Mouse (Mus musculus): Measurements from ENCODE around the gene Tcf25. TPM values are rescaled to one million over a fixed set of nuclear protein-coding genes. Genes with fewer than 3 reads are reported as not detected.
"Not testable (repeated sequence)": the region's sequence is repeated elsewhere in the genome, so short reads cannot be mapped to it uniquely, and the experiment has no call there.

Tcf25 gene
- polyA plus RNA-seq, 1 experiment from 2014 or later, result 380 TPM

GRCm38 (mm10) chr8:123429722-123430013, 56.1 kb downstream of the Tcf25 start:
- not testable (repeated sequence) for H3K27ac ChIP-seq; H3K4me1 ChIP-seq (replicated peaks; ENCODE audit: control insufficient read depth, insufficient read depth, low read length); H3K4me2 ChIP-seq (replicated peaks); H3K36me3 ChIP-seq (replicated peaks; ENCODE audit: control insufficient read depth, insufficient read depth); H3K4me3 ChIP-seq (replicated peaks; ENCODE audit: low read length); H3K9ac ChIP-seq; DNase-seq (ENCODE audit: low spot score); H3K27me3 ChIP-seq (ENCODE audit: control insufficient read depth, insufficient read depth, low read length); ATAC-seq (ENCODE audit: low FRiP score)
- whole genome bisulfite sequencing, result 98% methylated on average over 15 of the region's 15 CpGs
- peaks cover 51% of the 10 kb centered on the region for H3K9me3 ChIP-seq (ENCODE audit: control insufficient read depth, low read length)

GRCm38 (mm10) chr8:123430936-123431335, 57.4 kb downstream of the Tcf25 start:
- H3K9me3 ChIP-seq (ENCODE audit: control insufficient read depth, low read length), result peaks cover 51% of the 10 kb centered on the region
- H3K4me2 ChIP-seq (replicated peaks); H3K27ac ChIP-seq; H3K4me3 ChIP-seq (replicated peaks; ENCODE audit: low read length); DNase-seq (ENCODE audit: low spot score); H3K36me3 ChIP-seq (replicated peaks; ENCODE audit: control insufficient read depth, insufficient read depth); ATAC-seq (ENCODE audit: low FRiP score); H3K27me3 ChIP-seq (ENCODE audit: control insufficient read depth, insufficient read depth, low read length); H3K9ac ChIP-seq; H3K4me1 ChIP-seq (replicated peaks; ENCODE audit: control insufficient read depth, insufficient read depth, low read length): not testable (repeated sequence)
- 96% methylated on average over 7 of the region's 8 CpGs for WGBS

DNA sequence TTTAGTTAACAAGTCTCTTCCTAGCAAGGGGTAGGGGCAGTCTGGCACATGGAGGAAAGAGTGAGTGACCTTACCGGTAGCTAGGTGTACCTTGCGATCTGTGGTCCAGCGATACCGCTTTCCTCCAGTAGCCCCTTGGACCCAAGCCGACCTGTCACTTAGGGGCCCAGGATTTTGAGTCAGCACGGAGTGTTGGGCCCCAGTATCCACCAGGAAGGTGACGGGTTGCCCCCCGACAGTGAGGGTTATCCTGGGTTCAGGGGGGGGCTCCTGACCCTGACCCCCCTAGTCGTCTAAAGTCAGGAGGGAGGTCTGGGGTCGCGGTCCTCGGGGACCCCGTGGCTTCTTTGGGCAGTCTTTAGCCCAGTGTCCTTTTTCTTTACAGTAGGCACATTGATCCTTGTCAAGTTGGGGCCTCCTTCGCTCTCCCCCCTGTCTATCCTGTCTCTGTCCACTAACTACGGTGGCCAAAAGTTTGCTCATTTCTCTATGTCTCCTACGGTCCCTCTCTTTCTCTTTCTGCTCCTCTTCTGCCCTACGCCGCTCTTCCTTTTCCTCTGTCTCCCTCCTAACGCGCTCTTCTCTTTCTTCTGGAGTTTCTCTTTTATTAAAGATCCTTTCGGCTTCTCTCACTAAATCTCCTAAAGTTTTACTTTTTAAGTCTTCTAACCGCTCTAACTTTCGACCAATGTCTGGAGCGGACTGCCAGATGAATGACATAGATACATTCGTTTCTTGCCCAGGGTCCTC, 58.2 kb downstream of the Tcf25 start:
- no peaks in the 10 kb centered on the region for H3K27me3 ChIP-seq (ENCODE audit: control insufficient read depth, insufficient read depth, low read length)
- H3K36me3 ChIP-seq (replicated peaks; ENCODE audit: control insufficient read depth, insufficient read depth), result no peaks in the 10 kb centered on the region
- ATAC-seq (ENCODE audit: low FRiP score) (no peak), DNase-seq (ENCODE audit: low spot score) (no peak)
- no peaks in the 10 kb centered on the region for H3K4me1 ChIP-seq (replicated peaks; ENCODE audit: control insufficient read depth, insufficient read depth, low read length)
- peaks cover 45% of the 10 kb centered on the region for H3K9me3 ChIP-seq (ENCODE audit: control insufficient read depth, low read length)
- H3K4me3 ChIP-seq (replicated peaks; ENCODE audit: low read length), result no peak overlapping the region
- H3K4me2 ChIP-seq (replicated peaks), result no peak overlapping the region
- no peak overlapping the region for H3K27ac ChIP-seq
- WGBS, result 96% methylated on average over 25 of the region's 25 CpGs
- no peak overlapping the region for H3K9ac ChIP-seq

DNA sequence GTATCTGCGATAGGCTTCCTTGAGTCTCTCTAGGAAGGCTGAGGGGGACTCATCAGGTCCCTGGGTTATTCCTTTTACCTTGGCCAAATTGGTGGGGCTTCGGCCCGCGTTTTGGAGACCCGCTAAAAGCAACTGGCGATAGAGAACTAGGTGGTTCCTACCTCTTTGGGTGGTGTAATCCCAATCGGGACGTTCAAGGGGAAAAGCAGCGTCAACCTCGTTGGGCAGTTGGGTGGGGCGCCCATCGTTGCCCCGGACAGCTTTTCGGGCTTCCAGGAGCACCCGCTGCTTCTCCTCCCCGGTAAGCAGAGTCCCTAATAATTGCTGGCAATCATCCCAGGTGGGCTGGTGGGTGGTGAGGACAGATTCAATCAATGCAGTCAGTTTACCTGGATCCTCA, 58.8 kb downstream of the Tcf25 start:
- H3K4me1 ChIP-seq (replicated peaks; ENCODE audit: control insufficient read depth, insufficient read depth, low read length), result no peaks in the 10 kb centered on the region
- no peak overlapping the region for H3K9ac ChIP-seq
- no peak overlapping the region for H3K27ac ChIP-seq
- no peak overlapping the region for H3K4me3 ChIP-seq (replicated peaks; ENCODE audit: low read length)
- ATAC-seq (ENCODE audit: low FRiP score) (no peak), DNase-seq (ENCODE audit: low spot score) (no peak)
- no peaks in the 10 kb centered on the region for H3K36me3 ChIP-seq (replicated peaks; ENCODE audit: control insufficient read depth, insufficient read depth)
- H3K4me2 ChIP-seq (replicated peaks), result no peak overlapping the region
- WGBS, result 97% methylated on average over 16 of the region's 16 CpGs
- H3K9me3 ChIP-seq (ENCODE audit: control insufficient read depth, low read length), result peaks cover 40% of the 10 kb centered on the region
- no peaks in the 10 kb centered on the region for H3K27me3 ChIP-seq (ENCODE audit: control insufficient read depth, insufficient read depth, low read length)

DNA sequence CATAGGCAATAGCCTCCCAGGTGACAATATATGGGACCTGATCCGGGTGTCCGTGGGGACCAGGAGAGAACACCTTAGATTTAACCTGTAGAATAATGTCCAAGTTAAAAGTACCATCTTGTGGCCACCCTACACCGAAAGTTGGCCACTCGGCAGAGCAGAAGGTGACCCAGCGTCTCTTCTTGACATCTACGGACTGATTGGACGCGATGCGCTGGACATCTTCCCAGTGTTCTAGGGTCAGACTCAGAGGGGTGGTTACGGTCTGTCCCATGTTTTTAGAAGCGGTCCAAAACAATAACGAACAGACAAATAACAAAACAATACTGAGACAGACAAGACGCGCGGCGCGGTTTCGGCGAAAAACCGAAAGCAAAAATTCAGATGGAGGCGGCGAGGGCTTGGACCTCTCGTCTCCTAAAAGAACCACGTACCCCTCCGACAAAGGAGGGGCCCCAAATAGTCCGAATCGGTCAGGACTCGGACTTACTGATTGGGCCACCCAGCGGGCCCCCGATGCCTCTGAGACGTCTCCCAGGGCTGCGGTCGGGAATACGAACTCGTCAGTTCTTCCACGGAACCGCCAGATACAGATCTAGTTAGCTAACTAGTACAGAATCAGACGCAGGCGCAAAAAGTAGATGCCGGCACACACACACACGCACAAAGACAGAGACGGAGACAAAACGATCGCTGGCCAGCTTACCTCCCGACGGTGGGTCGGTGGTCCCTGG, 59.9 kb downstream of the Tcf25 start:
- ATAC-seq (ENCODE audit: low FRiP score); H3K4me3 ChIP-seq (replicated peaks; ENCODE audit: low read length): not testable (repeated sequence)
- 97% methylated on average over 42 of the region's 47 CpGs for WGBS

DNA sequence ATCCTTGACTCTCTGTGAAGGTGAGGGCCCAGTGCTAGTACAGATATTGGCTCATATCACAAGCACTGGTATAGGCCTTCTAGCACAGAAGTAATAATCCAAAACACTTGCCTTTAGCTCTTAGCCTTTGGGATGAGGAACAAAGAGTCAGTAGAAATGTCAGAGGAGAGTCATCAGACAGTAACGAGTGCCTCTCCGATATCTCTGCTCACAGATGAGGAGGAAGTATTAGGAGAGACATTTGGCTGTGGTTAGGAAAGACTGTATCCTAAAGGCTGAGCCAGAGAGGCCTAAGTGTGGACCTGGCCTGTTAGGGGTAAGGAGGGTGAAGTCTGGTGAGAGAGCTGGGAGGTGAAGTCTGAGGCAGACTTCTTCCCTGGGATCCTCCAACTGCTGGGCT, 68.2 kb downstream of the Tcf25 start:
- H3K9ac ChIP-seq, result no peak overlapping the region
- no peak overlapping the region for H3K27ac ChIP-seq
- ATAC-seq (ENCODE audit: low FRiP score) (no peak), DNase-seq (ENCODE audit: low spot score) (no peak)
- H3K4me3 ChIP-seq (replicated peaks; ENCODE audit: low read length), result no peak overlapping the region
- H3K4me2 ChIP-seq (replicated peaks), result no peak overlapping the region
- no peaks in the 10 kb centered on the region for H3K9me3 ChIP-seq (ENCODE audit: control insufficient read depth, low read length)
- peaks cover 8% of the 10 kb centered on the region for H3K4me1 ChIP-seq (replicated peaks; ENCODE audit: control insufficient read depth, insufficient read depth, low read length)
- no peaks in the 10 kb centered on the region for H3K27me3 ChIP-seq (ENCODE audit: control insufficient read depth, insufficient read depth, low read length)
- no peaks in the 10 kb centered on the region for H3K36me3 ChIP-seq (replicated peaks; ENCODE audit: control insufficient read depth, insufficient read depth)
- WGBS, result 93% methylated on average over 2 of the region's 2 CpGs

More for the DNA sequence above, 59.9 kb downstream of the Tcf25 start:
- not testable (repeated sequence) for H3K4me2 ChIP-seq (replicated peaks); H3K9ac ChIP-seq; H3K4me1 ChIP-seq (replicated peaks; ENCODE audit: control insufficient read depth, insufficient read depth, low read length); H3K36me3 ChIP-seq (replicated peaks; ENCODE audit: control insufficient read depth, insufficient read depth); H3K27ac ChIP-seq; DNase-seq (ENCODE audit: low spot score); H3K27me3 ChIP-seq (ENCODE audit: control insufficient read depth, insufficient read depth, low read length)
- peaks cover 29% of the 10 kb centered on the region for H3K9me3 ChIP-seq (ENCODE audit: control insufficient read depth, low read length)

DNA sequence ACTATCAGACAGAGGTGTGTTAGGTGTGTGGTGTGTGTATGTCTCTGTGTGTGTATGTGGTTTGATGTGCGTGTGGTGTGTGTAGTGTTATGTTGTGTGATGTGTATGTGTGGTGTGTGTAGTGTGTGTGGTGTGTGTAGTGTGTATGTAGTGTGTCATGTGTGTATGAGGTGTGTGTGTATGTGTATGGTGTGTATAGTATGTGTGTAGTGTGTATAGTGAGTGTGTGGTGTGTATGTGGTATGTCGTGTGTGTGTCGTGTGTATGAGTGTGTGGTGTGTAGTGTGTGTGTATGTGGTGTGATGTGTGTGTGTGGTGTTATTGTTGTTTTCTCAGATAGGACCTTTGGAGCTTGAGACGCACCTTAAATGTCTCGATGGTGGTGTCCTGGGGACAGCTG, 68.8 kb downstream of the Tcf25 start:
- H3K9me3 ChIP-seq (ENCODE audit: control insufficient read depth, low read length), result no peaks in the 10 kb centered on the region
- H3K4me2 ChIP-seq (replicated peaks), result peak overlapping the region; percentile 64
- peak overlapping the region; percentile 89; the same call in 1 of the 2 replicates for H3K9ac ChIP-seq
- peak overlapping the region; percentile 87; the same call in 1 of the 2 replicates for H3K27ac ChIP-seq
- WGBS, result 86% methylated on average over 5 of the region's 5 CpGs
- H3K36me3 ChIP-seq (replicated peaks; ENCODE audit: control insufficient read depth, insufficient read depth), result no peaks in the 10 kb centered on the region
- H3K27me3 ChIP-seq (ENCODE audit: control insufficient read depth, insufficient read depth, low read length), result no peaks in the 10 kb centered on the region
- DNase-seq (ENCODE audit: low spot score) (no peak), ATAC-seq (ENCODE audit: low FRiP score) (peak; percentile 31; the same call in 1 of the 2 replicates)
- H3K4me1 ChIP-seq (replicated peaks; ENCODE audit: control insufficient read depth, insufficient read depth, low read length), result peaks cover 8% of the 10 kb centered on the region
- peak overlapping the region; percentile 52; the same call in 1 of the 2 replicates for H3K4me3 ChIP-seq (replicated peaks; ENCODE audit: low read length)

DNA sequence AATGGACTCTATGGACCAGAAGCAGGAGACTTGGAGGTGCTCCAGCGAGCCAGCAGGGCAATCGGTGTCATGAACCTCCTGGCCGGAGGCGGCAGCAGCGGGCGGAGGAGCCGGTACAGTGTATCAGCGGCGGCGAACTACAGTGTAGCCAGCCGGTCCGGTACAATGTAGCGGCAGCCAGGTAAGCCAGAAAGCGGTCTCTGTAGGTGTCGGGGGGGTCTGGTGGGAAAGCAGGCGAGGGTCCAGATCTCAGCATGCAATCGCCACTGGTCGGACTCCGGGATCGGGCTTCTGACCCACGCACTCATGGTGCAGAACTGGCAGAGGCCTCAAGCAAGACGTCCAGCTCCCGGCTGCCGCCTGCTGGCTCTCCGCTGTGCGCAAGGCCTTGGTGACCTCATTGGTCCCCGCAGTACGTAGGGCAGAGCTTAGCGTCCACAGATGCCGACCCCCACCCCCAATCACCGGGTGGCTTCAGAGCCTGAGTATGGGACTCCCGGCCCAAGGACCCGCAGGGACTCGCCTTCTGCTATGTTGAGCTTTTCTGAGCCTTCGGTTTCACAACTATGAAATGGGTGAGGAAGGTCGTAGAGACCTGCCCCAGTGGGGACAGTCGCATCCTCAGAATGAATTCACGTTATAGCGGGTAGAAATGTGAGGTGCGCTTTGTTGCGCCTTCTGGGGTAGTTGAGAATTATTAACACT, 69.5 kb downstream of the Tcf25 start:
- peak; percentile 86 for DNase-seq (ENCODE audit: low spot score)
- Histone ChIP-seq H3K36me3 (replicated peaks; ENCODE audit: control insufficient read depth, insufficient read depth) (no peaks in the 10 kb centered on the region), H3K4me1 (replicated peaks; ENCODE audit: control insufficient read depth, insufficient read depth, low read length) (peaks cover 8% of the 10 kb centered on the region), H3K4me2 (replicated peaks) (peak overlapping the region; percentile 64), H3K27me3 (ENCODE audit: control insufficient read depth, insufficient read depth, low read length) (no peaks in the 10 kb centered on the region), H3K9ac (peak overlapping the region; percentile 89), H3K27ac (peak overlapping the region; percentile 87), H3K4me3 (replicated peaks; ENCODE audit: low read length) (peak overlapping the region; percentile 52), H3K9me3 (ENCODE audit: control insufficient read depth, low read length) (no peaks in the 10 kb centered on the region)
- ATAC-seq (ENCODE audit: low FRiP score), result peak; percentile 95
- under 1% methylated on average over 41 of the region's 41 CpGs for WGBS

- ATAC-seq (ENCODE audit: low FRiP score), result no peak
Observed at GRCm38 (mm10) chr8:123443576-123443921, 70.0 kb downstream of the Tcf25 start.

More at GRCm38 (mm10) chr8:123443576-123443921, 70.0 kb downstream of the Tcf25 start:
- peak overlapping the region; percentile 52 for H3K4me3 ChIP-seq (replicated peaks; ENCODE audit: low read length)
- no peak for DNase-seq (ENCODE audit: low spot score)
- no peaks in the 10 kb centered on the region for H3K36me3 ChIP-seq (replicated peaks; ENCODE audit: control insufficient read depth, insufficient read depth)
- H3K9me3 ChIP-seq (ENCODE audit: control insufficient read depth, low read length), result no peaks in the 10 kb centered on the region
- peak overlapping the region; percentile 64 for H3K4me2 ChIP-seq (replicated peaks)
- peak overlapping the region; percentile 89 for H3K9ac ChIP-seq
- H3K27ac ChIP-seq, result peak overlapping the region; percentile 87
- WGBS, result 35% methylated on average over 4 of the region's 4 CpGs
- no peaks in the 10 kb centered on the region for H3K27me3 ChIP-seq (ENCODE audit: control insufficient read depth, insufficient read depth, low read length)
- H3K4me1 ChIP-seq (replicated peaks; ENCODE audit: control insufficient read depth, insufficient read depth, low read length), result peaks cover 8% of the 10 kb centered on the region
